Comparison of ENCODE assay signal across 19 mouse cellular contexts in the genomic region with DNA sequence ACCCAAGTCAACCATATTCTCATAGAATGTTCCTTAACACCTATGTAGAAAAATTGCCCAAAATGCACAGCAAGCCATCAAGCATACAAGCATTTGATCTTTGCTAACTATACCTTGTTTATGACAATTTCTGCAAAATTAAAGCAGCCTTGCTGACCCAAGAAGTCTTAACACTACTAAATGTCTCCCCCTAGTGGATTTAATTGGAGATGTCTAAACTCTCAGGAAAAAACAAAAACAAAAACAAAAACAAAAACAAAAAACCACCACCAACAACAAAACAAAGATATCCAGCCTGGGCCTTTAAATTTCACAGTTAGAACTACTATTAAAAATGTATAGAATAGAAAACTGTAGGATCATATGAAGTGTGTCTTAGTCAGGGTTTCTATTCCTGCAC.
DNase-seq lines count a peak whose midpoint lies in the region; ATAC-seq and TF ChIP-seq lines count a peak whose summit lies in the region.
"Had no signal": no experiment of that assay in that cellular context is flagged by ENCODE, and none has a peak within 500 bp of the region (broad histone marks: within the 10 kb centered on the region; RNA-seq: fewer than 3 reads in every experiment).

No protein-coding gene starts in this region.

- ATAC-seq in intestine, postnatal 0 days: no peak
- no peak for ATAC-seq in intestine, embryonic 15.5 days

- H3K36me3 ChIP-seq in intestine, postnatal 0 days (ENCODE audit: control insufficient read depth, insufficient read depth): no peaks in the 10 kb centered on the region
- H3K36me3 ChIP-seq in intestine, embryonic 15.5 days: no peaks in the 10 kb centered on the region
- no peaks in the 10 kb centered on the region for H3K36me3 ChIP-seq in E14TG2a.4 (ENCODE audit: insufficient read depth, low read length)
- H3K36me3 ChIP-seq: heart, embryonic 13.5 days; limb, embryonic 12.5 days; liver, embryonic 15.5 days; midbrain, embryonic 12.5 days had no signal

- no peaks in the 10 kb centered on the region for H3K27me3 ChIP-seq in intestine, postnatal 0 days (replicated peaks; ENCODE audit: control insufficient read depth, insufficient read depth, low read length)
- no peaks in the 10 kb centered on the region for H3K27me3 ChIP-seq in intestine, embryonic 15.5 days (replicated peaks)
- H3K27me3 ChIP-seq in E14TG2a.4 (ENCODE audit: insufficient read depth, low read length): no peaks in the 10 kb centered on the region
- H3K27me3 ChIP-seq: heart, embryonic 13.5 days; limb, embryonic 12.5 days; liver, embryonic 15.5 days; midbrain, embryonic 12.5 days had no signal

- no peaks in the 10 kb centered on the region for H3K9me3 ChIP-seq in intestine, postnatal 0 days (ENCODE audit: control insufficient read depth)
- H3K9me3 ChIP-seq in intestine, embryonic 15.5 days: no peaks in the 10 kb centered on the region
- H3K9me3 ChIP-seq in E14TG2a.4 (ENCODE audit: low read length): no peaks in the 10 kb centered on the region
- H3K9me3 ChIP-seq: heart, embryonic 13.5 days; limb, embryonic 12.5 days; liver, embryonic 15.5 days; midbrain, embryonic 12.5 days had no signal

- H3K27ac ChIP-seq in intestine, postnatal 0 days (ENCODE audit: low read depth, low read length): no peak overlapping the region
- no peak overlapping the region for H3K27ac ChIP-seq in intestine, embryonic 15.5 days
- H3K27ac ChIP-seq: heart, embryonic 13.5 days; limb, embryonic 12.5 days; liver, embryonic 15.5 days; midbrain, embryonic 12.5 days had no signal

- TF ChIP-seq CTCF in intestine, postnatal 0 days (IDR thresholded peaks at IDR 0.05; ENCODE audit: low read depth): peak; percentile 41
- TF ChIP-seq CTCF in E14TG2a.4 (conservative IDR thresholded peaks at IDR 0.05; ENCODE audit: low read length): peak; percentile 37

- DNase-seq in embryo, embryonic 11 days: peak; percentile 22
- DNase-seq in embryo, embryonic 10 days (ENCODE audit: low spot score): no peak
- peak; percentile 41 for DNase-seq in adipocyte (ENCODE audit: low spot score)
- no peak for DNase-seq in adrenal gland, adult 8-10 months
- DNase-seq in right cerebral cortex, adult 2 months (ENCODE audit: low spot score in 2 of 2): no peak
- DNase-seq: B cell, adult 2 months; kidney, adult 18-20 months; kidney, postnatal 36 days; layer of hippocampus, postnatal 36 days; lung, postnatal 4 days; thymus, adult 18-20 months had no signal

- no peak overlapping the region for H3K4me2 ChIP-seq in intestine, postnatal 0 days (replicated peaks; ENCODE audit: low read depth)
- no peak overlapping the region for H3K4me2 ChIP-seq in intestine, embryonic 15.5 days (replicated peaks)
- H3K4me2 ChIP-seq: heart, embryonic 13.5 days; limb, embryonic 12.5 days; liver, embryonic 15.5 days; midbrain, embryonic 12.5 days had no signal

- H3K9ac ChIP-seq in intestine, postnatal 0 days (ENCODE audit: low read depth, low read length): no peak overlapping the region
- H3K9ac ChIP-seq in intestine, embryonic 15.5 days: no peak overlapping the region
- H3K9ac ChIP-seq: heart, embryonic 13.5 days; limb, embryonic 12.5 days; liver, embryonic 15.5 days; midbrain, embryonic 12.5 days had no signal

- no peak overlapping the region for H3K4me3 ChIP-seq in intestine, postnatal 0 days (ENCODE audit: low read depth, low read length)
- no peak overlapping the region for H3K4me3 ChIP-seq in intestine, embryonic 15.5 days (replicated peaks)
- no peak overlapping the region for H3K4me3 ChIP-seq in E14TG2a.4 (replicated peaks; ENCODE audit: low read length)
- H3K4me3 ChIP-seq: erythroblast, embryonic 14.5 days; heart, embryonic 13.5 days; limb, embryonic 12.5 days; liver, embryonic 15.5 days; midbrain, embryonic 12.5 days had no signal

- H3K4me1 ChIP-seq in intestine, postnatal 0 days (replicated peaks; ENCODE audit: control insufficient read depth, insufficient read depth, low read length): no peaks in the 10 kb centered on the region
- H3K4me1 ChIP-seq in intestine, embryonic 15.5 days (replicated peaks): no peaks in the 10 kb centered on the region
- H3K4me1 ChIP-seq in E14TG2a.4 (replicated peaks; ENCODE audit: low read depth, low read length): no peaks in the 10 kb centered on the region
- H3K4me1 ChIP-seq: heart, embryonic 13.5 days; limb, embryonic 12.5 days; liver, embryonic 15.5 days; midbrain, embryonic 12.5 days had no signal

Comparison
In these comparisons a context has a peak if more than half of its experiments do, and no peak if none do; other contexts are left out.
1. DNase-seq: peak in embryo, embryonic 11 days (single experiment) and adipocyte (single experiment); none in embryo, embryonic 10 days (single experiment), adrenal gland, adult 8-10 months (single experiment) and right cerebral cortex, adult 2 months (0 of 2).